Mouse (Mus musculus) cerebellum, postnatal 14 days (tissue): ENCODE results near the gene Gm19345.

ENCODE experiments used
- DNase-seq, 2 experiments: peaks; one replicate each; pipeline ENCODE4 v3.0.0; 2021; ENCODE audit warnings: mixed read lengths in 2 of 2

Gene Gm19345

GRCm38 (mm10) chr7:19875948-19876682 lies 24.3 kb downstream of the Gm19345 start:
- DNase-seq = peak; percentile 50 to 66

- DNase-seq = no peak
Measured at GRCm38 (mm10) chr7:19876781-19877425, 25.1 kb downstream of the Gm19345 start.

- no peak for DNase-seq
Measured at GRCm38 (mm10) chr7:19880754-19881153, 29.0 kb downstream of the Gm19345 start.

- DNase-seq = no peak
Measured at GRCm38 (mm10) chr7:19887849-19888248, 36.0 kb downstream of the Gm19345 start, which contains the start of gene Ceacam19. Ceacam19 (minus strand) TSS chr7:19887965.

GRCm38 (mm10) chr7:19889881-19890280 lies 38.1 kb downstream of the Gm19345 start:
- DNase-seq = peak; percentile 15 to 47
